8 mouse cellular contexts compared by ENCODE assay signal in genomic region chr17:34555483-34555882, GRCm38 (mm10). TPM values are rescaled to one million over a fixed set of nuclear protein-coding genes. Genes with fewer than 3 reads are reported as not detected.
DNase-seq lines count a peak whose midpoint lies in the region; ATAC-seq and TF ChIP-seq lines count a peak whose summit lies in the region.

No protein-coding gene starts in this region.

- H3K27ac ChIP-seq in left cerebral cortex, adult 2 months = no peak overlapping the region

- H3K4me3 ChIP-seq in left cerebral cortex, adult 2 months = no peak overlapping the region

- DNase-seq in ovary, postnatal 10 days (ENCODE audit: low spot score) = peak; percentile 64
- DNase-seq in ovary, adult 18-20 months (ENCODE audit: low spot score) = no peak
- DNase-seq in c-Kit-positive CD71-positive TER-119-negative erythroid progenitor cells, embryonic 14.5 days (ENCODE audit: low read depth) = peak; percentile 57
- peak; percentile 69 for DNase-seq in forelimb bud, embryonic 11.5 days (ENCODE audit: low read depth, low spot score)
- peak; percentile 28 for DNase-seq in hindlimb bud, embryonic 11.5 days (ENCODE audit: extremely low spot score, low read depth, low spot score)
- peak; percentile 64 to 74 for DNase-seq in left cerebral cortex, adult 2 months (ENCODE audit: extremely low spot score in 1 of 2, low spot score in 2 of 2)
- DNase-seq in testis, postnatal 10 days (ENCODE audit: low spot score) = peak; percentile 91

- TF ChIP-seq CTCF in left cerebral cortex, adult 2 months (IDR thresholded peaks at IDR 0.05) = peak; percentile 94

- intact Hi-C loops in left cerebral cortex, adult 2 months (cut with DNase I) = loop anchor here (1.0 kb wide), 1 partner anchor 114 kb away; no protein-coding TSS in a partner anchor

- peak; percentile 69 for ATAC-seq in monocyte, adult 5-6 weeks (replicated peaks; ENCODE audit: insufficient number of reproducible peaks, low FRiP score, low TSS enrichment, poor library complexity, severe bottlenecking)

RNA-seq across cellular contexts. Expression of gene Notch4, which starts 8.6 kb away (rescaled TPM):
- 10 to 100 TPM in 1 of 2 experiments, 1 to 10 TPM in 1; 9.1 to 18.3 TPM for total RNA-seq in left cerebral cortex, adult 2 months (2021)
- total RNA-seq in monocyte, adult 5-6 weeks (2017) = 0.29 to 0.48 TPM in 2 of 3 replicates, not detected in the other

RNA-seq across cellular contexts. Expression of gene Gpsm3, which starts 34.1 kb away (rescaled TPM):
- total RNA-seq in left cerebral cortex, adult 2 months (2021) = 1 to 10 TPM; 1.8 to 3.3 TPM
- total RNA-seq in monocyte, adult 5-6 weeks (2017) = 64.4 to 104 TPM (median 95.5 TPM) in 3 replicates

RNA-seq across cellular contexts. Expression of gene Pbx2, which starts 35.6 kb away (rescaled TPM):
- total RNA-seq in left cerebral cortex, adult 2 months (2021) = 10 to 100 TPM; 49.6 to 68.5 TPM
- 26.8 to 34.9 TPM (median 30.9 TPM) in 3 replicates for total RNA-seq in monocyte, adult 5-6 weeks (2017)

RNA-seq across cellular contexts. Expression of gene Btnl6, which starts 38.3 kb away (rescaled TPM):
- not detected for total RNA-seq in left cerebral cortex, adult 2 months (2021)
- not detected in 3 replicates for total RNA-seq in monocyte, adult 5-6 weeks (2017)

RNA-seq across cellular contexts. Expression of gene Ager, which starts 42.2 kb away (rescaled TPM):
- total RNA-seq in left cerebral cortex, adult 2 months (2021) = 1 to 10 TPM in 1 of 2 experiments, under 1 TPM in 1; 0.47 to 1.2 TPM
- 3.7 to 7.3 TPM (median 5.1 TPM) in 3 replicates for total RNA-seq in monocyte, adult 5-6 weeks (2017)

Comparison
In these comparisons a context has a peak if more than half of its experiments do, and no peak if none do; other contexts are left out.
1. RNA of gene Gpsm3, which starts 34.1 kb away (total RNA-seq): 64.4 to 104 TPM in monocyte, adult 5-6 weeks; 1.8 to 3.3 TPM in left cerebral cortex, adult 2 months; every median in the first group is over 10 times any median in the second.